Mouse (Mus musculus): ENCODE data around the gene B3gnt6. TPM values are rescaled to one million over a fixed set of nuclear protein-coding genes. Genes with fewer than 3 reads are reported as not detected.

The B3gnt6 gene
- total and polyA plus RNA-seq, 2 experiments from 2014 or later: 1.3 to 2.0 TPM

DNA sequence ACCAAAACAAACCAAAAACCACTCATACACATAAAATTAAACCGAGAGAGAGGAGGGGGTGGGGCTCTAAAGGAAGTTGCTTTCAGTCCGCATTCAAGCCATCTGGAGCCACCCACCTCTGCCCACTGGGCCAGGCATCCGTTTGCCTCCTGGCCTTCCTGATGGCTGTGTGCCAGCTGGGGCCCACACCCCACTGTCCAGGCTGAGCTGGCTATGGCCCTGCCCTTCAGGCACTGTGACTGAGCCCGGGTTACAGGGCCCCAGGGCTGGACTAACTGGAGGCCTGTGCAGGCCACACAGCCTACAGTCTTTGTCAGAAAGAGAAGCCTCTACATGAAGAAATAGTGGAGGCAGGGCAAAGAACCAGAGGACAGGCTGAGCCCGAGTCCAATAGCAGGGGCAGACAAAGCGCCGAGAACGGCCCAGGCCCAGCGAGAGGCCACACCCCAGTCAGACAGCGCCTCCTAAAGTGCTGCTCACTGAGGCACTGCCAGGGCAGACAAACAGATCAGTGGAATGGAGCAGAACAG is 34.2 kb downstream of the B3gnt6 start:
- H3K4me1 ChIP-seq (ENCODE audit: insufficient read depth, low read length): no peaks in the 10 kb centered on the region
- WGBS: 45% methylated on average over 10 of the region's 10 CpGs
- TF ChIP-seq CTCF (IDR thresholded peaks at IDR 0.05): 0 out of 2 replicates have a peak, but pooled peaks have one; percentile 7
- ATAC-seq (ENCODE audit: low FRiP score) (peak; percentile 18; the same call in 1 of the 2 replicates), DNase-seq (ENCODE audit: low spot score) (no peak)
- H3K9me3 ChIP-seq (ENCODE audit: low read length): no peaks in the 10 kb centered on the region
- no peak overlapping the region for H3K4me2 ChIP-seq (ENCODE audit: low read depth, low read length, poor library complexity, severe bottlenecking)
- no peak overlapping the region for H3K9ac ChIP-seq (replicated peaks; ENCODE audit: low read length, poor library complexity, severe bottlenecking)
- no peaks in the 10 kb centered on the region for H3K27me3 ChIP-seq (ENCODE audit: insufficient read depth, low read length)
- H3K4me3 ChIP-seq (ENCODE audit: low read depth, low read length): no peak overlapping the region
- H3K27ac ChIP-seq (ENCODE audit: low read depth, low read length): no peak overlapping the region
- H3K36me3 ChIP-seq (ENCODE audit: insufficient read depth, low read length): peaks cover 8% of the 10 kb centered on the region

DNA sequence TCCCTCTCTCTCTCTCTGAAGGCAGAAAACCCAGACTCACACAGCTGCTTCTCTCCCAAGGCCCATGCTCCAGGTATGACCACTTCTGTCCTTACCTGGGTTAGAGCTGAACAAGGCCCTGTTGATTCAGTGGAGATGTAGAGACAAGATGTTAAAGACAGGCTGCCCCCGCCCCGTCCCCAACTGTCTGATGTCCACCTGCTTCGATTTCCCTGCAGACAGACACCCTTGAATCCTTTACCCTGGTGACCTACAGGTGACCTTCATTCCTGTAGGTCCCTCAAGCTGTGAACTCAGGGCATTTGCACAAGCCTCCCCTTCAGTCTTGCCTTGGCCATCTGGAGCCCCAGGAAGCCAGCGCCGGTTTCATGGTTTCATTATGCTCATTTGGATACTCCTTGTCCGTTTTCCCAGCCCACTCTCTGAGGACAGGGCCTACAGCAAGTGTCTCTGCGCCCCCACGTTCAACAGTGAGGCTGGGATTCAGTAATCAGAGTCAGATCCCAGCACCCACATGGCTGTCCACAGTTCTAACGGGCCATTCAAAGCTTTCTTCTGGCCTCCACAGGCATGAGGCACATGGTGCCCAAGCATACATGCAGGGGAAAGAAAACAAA is 34.8 kb downstream of the B3gnt6 start:
- no peak for TF ChIP-seq CTCF (IDR thresholded peaks at IDR 0.05)
- ATAC-seq (ENCODE audit: low FRiP score) (no peak), DNase-seq (ENCODE audit: low spot score) (no peak)
- WGBS: 78% methylated on average over 9 of the region's 9 CpGs
- no peak overlapping the region for H3K4me2 ChIP-seq (ENCODE audit: low read depth, low read length, poor library complexity, severe bottlenecking)
- no peaks in the 10 kb centered on the region for H3K27me3 ChIP-seq (ENCODE audit: insufficient read depth, low read length)
- no peaks in the 10 kb centered on the region for H3K9me3 ChIP-seq (ENCODE audit: low read length)
- H3K9ac ChIP-seq (replicated peaks; ENCODE audit: low read length, poor library complexity, severe bottlenecking): no peak overlapping the region
- H3K27ac ChIP-seq (ENCODE audit: low read depth, low read length): no peak overlapping the region
- no peaks in the 10 kb centered on the region for H3K4me1 ChIP-seq (ENCODE audit: insufficient read depth, low read length)
- no peak overlapping the region for H3K4me3 ChIP-seq (ENCODE audit: low read depth, low read length)
- peaks cover 8% of the 10 kb centered on the region for H3K36me3 ChIP-seq (ENCODE audit: insufficient read depth, low read length)

DNA sequence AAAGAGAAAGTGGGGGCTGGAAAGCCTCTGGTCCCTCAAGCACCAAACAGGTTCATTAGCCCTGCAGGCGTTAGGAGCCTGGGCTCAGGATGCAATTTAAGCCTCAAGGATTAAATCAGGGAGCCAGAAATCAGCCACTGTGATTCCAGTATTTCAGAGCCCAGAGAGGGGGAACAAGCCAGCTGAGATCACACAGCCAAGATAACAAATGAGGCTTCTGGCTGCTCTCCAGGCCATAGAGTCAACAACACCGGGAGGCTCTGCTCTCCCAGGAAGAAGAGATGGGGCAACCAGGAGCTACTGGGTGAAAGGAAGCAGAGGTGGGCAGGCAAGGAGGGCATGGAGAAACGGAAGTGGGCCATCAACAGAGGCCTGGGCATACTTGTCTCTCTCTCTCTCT is 35.6 kb downstream of the B3gnt6 start:
- Histone ChIP-seq H3K27me3 (ENCODE audit: insufficient read depth, low read length) (no peaks in the 10 kb centered on the region), H3K4me1 (ENCODE audit: insufficient read depth, low read length) (no peaks in the 10 kb centered on the region), H3K27ac (ENCODE audit: low read depth, low read length) (no peak overlapping the region), H3K36me3 (ENCODE audit: insufficient read depth, low read length) (peaks cover 8% of the 10 kb centered on the region), H3K4me2 (ENCODE audit: low read depth, low read length, poor library complexity, severe bottlenecking) (no peak overlapping the region), H3K9me3 (ENCODE audit: low read length) (no peaks in the 10 kb centered on the region), H3K4me3 (ENCODE audit: low read depth, low read length) (no peak overlapping the region), H3K9ac (replicated peaks; ENCODE audit: low read length, poor library complexity, severe bottlenecking) (no peak overlapping the region)
- no peak for TF ChIP-seq CTCF (IDR thresholded peaks at IDR 0.05)
- DNase-seq (ENCODE audit: low spot score) (no peak), ATAC-seq (ENCODE audit: low FRiP score) (no peak)
- WGBS: 65% methylated on average over 3 of the region's 3 CpGs

DNA sequence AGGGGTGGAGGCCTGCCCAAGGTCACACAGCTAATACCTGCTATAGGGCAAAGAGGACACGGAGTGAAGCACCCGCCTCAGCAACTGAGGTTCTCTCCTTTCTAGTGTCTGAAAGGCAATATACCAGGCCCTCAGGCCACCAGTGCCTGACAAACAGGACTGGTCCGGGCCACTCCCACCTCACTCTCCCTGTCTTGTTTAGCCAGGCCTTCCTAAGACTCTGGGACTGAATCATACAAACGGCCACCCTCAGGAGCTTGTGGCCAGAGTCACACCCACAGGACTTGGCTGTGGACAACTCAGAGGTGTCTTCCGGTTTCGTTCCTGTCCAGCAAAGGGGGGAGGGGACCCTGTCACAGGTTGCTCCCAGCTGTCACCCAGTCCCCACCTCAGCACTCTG is 37.0 kb downstream of the B3gnt6 start:
- no peak for TF ChIP-seq CTCF (IDR thresholded peaks at IDR 0.05)
- H3K36me3 ChIP-seq (ENCODE audit: insufficient read depth, low read length): peaks cover 8% of the 10 kb centered on the region
- H3K9ac ChIP-seq (replicated peaks; ENCODE audit: low read length, poor library complexity, severe bottlenecking): no peak overlapping the region
- H3K4me2 ChIP-seq (ENCODE audit: low read depth, low read length, poor library complexity, severe bottlenecking): no peak overlapping the region
- WGBS: 86% methylated on average over 6 of the region's 6 CpGs
- no peaks in the 10 kb centered on the region for H3K9me3 ChIP-seq (ENCODE audit: low read length)
- H3K27ac ChIP-seq (ENCODE audit: low read depth, low read length): no peak overlapping the region
- H3K4me3 ChIP-seq (ENCODE audit: low read depth, low read length): no peak overlapping the region
- ATAC-seq (ENCODE audit: low FRiP score) (no peak), DNase-seq (ENCODE audit: low spot score) (no peak)
- H3K4me1 ChIP-seq (ENCODE audit: insufficient read depth, low read length): no peaks in the 10 kb centered on the region
- no peaks in the 10 kb centered on the region for H3K27me3 ChIP-seq (ENCODE audit: insufficient read depth, low read length)

DNA sequence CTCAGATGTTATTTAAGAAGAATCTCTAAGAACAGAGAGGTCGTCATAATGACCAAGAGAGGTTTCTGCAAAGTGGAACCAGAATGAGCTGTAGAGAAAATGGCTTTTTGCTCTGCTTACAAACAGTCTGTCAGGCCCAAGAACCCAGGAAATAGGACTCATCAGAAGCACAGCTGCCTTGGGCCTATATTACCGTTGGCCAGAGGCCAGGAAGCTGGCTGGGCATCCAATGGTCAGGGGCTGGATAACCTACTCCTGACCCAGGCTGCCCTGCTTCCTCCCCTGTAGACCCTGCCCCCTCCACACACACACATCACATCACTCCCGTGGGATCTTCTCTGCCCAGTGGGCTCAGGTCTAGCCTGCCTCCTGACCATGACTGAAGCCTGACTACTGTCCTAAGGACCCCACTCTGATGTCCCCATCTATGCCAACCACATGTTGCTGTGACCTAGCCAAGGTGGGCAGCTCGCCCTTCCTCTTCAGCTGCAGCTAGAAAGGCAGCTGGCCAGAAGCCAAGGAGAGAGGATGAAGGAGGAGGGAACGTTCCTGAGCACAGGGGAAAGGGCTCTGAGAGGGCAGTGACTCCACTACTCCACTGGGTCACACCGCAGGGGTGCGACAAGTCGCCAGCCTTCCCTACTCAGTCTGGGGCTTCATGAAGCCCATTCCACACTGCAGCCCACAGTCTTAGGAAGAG is 39.1 kb downstream of the B3gnt6 start:
- Histone ChIP-seq H3K4me3 (ENCODE audit: low read depth, low read length) (no peak overlapping the region), H3K4me2 (ENCODE audit: low read depth, low read length, poor library complexity, severe bottlenecking) (no peak overlapping the region), H3K36me3 (ENCODE audit: insufficient read depth, low read length) (peaks cover 10% of the 10 kb centered on the region), H3K27me3 (ENCODE audit: insufficient read depth, low read length) (no peaks in the 10 kb centered on the region), H3K27ac (ENCODE audit: low read depth, low read length) (no peak overlapping the region), H3K9ac (replicated peaks; ENCODE audit: low read length, poor library complexity, severe bottlenecking) (no peak overlapping the region), H3K9me3 (ENCODE audit: low read length) (no peaks in the 10 kb centered on the region), H3K4me1 (ENCODE audit: insufficient read depth, low read length) (no peaks in the 10 kb centered on the region)
- WGBS: 65% methylated on average over 8 of the region's 8 CpGs
- DNase-seq (ENCODE audit: low spot score) (no peak), ATAC-seq (ENCODE audit: low FRiP score) (no peak)
- no peak for TF ChIP-seq CTCF (IDR thresholded peaks at IDR 0.05)

DNA sequence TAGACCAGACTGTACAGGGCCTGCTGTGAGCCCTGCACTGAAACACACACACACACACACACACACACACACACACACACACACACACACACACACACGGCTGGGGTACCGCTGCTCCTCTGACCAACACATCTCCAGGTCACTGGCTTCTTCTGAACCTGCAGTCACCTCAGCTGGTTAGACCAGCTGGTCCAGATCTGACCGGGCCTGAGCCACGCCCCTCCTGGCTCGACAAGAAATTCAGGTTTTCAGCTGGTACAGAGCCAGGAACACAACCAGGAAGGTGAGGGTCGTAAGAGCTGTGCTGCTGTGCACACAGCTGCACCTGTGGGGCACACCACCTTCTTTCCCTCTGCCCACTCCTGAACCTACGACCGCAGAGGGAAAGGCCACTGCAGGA is 40.8 kb downstream of the B3gnt6 start:
- 74% methylated on average over 7 of the region's 8 CpGs for WGBS
- no peak overlapping the region for H3K4me2 ChIP-seq (ENCODE audit: low read depth, low read length, poor library complexity, severe bottlenecking)
- H3K9ac ChIP-seq (replicated peaks; ENCODE audit: low read length, poor library complexity, severe bottlenecking): no peak overlapping the region
- no peak overlapping the region for H3K4me3 ChIP-seq (ENCODE audit: low read depth, low read length)
- TF ChIP-seq CTCF (IDR thresholded peaks at IDR 0.05): no peak
- H3K27me3 ChIP-seq (ENCODE audit: insufficient read depth, low read length): no peaks in the 10 kb centered on the region
- H3K4me1 ChIP-seq (ENCODE audit: insufficient read depth, low read length): no peaks in the 10 kb centered on the region
- no peaks in the 10 kb centered on the region for H3K9me3 ChIP-seq (ENCODE audit: low read length)
- no peak for DNase-seq (ENCODE audit: low spot score)
- H3K36me3 ChIP-seq (ENCODE audit: insufficient read depth, low read length): peaks cover 10% of the 10 kb centered on the region
- no peak overlapping the region for H3K27ac ChIP-seq (ENCODE audit: low read depth, low read length)
- no peak for ATAC-seq (ENCODE audit: low FRiP score)

Measured in midbrain, postnatal 0 days (tissue).